Mouse (Mus musculus) ES-E14 (cell line): ENCODE measurements around the gene Ap4m1. TPM values are rescaled to one million over a fixed set of nuclear protein-coding genes. Genes with fewer than 3 reads are reported as not detected.

Experiments used
- DNase-seq: peaks from one replicate; pipeline ENCODE4 v3.0.0-alpha.2; 2013; ENCODE audit warnings: low read depth, low spot score
- H3K27ac ChIP-seq: 2 replicates; pipeline ENCODE4 v1.5.1; 2012; ENCODE audit warnings: low read depth, mild to moderate bottlenecking, low read length, moderate library complexity, mixed read lengths; ENCODE audit not compliant: poor library complexity, insufficient read depth, severe bottlenecking
- H3K36me3 ChIP-seq: 2 replicates; pipeline ENCODE4 v1.6.1; 2012; ENCODE audit warnings: mild to moderate bottlenecking, low read length, moderate library complexity, mixed read lengths; ENCODE audit not compliant: control insufficient read depth, poor library complexity, insufficient read depth, severe bottlenecking
- H3K4me1 ChIP-seq, 2 experiments: fragments of 150-350 bp in 1 of 2; sonication (generic) in 1 of 2; 2 replicates each; pipeline ENCODE4 v1.6.1; 2012; ENCODE audit warnings: low read length in 2 of 2, mild to moderate bottlenecking in 1 of 2, mixed read lengths in 1 of 2; ENCODE audit not compliant: control insufficient read depth in 2 of 2, insufficient read depth in 2 of 2, poor library complexity in 1 of 2
- H3K4me3 ChIP-seq, 2 experiments: fragments of 150-350 bp in 1 of 2; sonication (generic) in 1 of 2; 2 replicates each; pipeline ENCODE4 v1.5.1; 2012; ENCODE audit warnings: low read length in 2 of 2, low read depth in 1 of 2, mild to moderate bottlenecking in 1 of 2, mixed read lengths in 1 of 2; ENCODE audit not compliant: insufficient read depth in 1 of 2, poor library complexity in 1 of 2, severe bottlenecking in 1 of 2
- H3K9ac ChIP-seq: 2 replicates; pipeline ENCODE4 v1.6.1; 2012; ENCODE audit warnings: low read depth, mild to moderate bottlenecking, low read length, mixed read lengths; ENCODE audit not compliant: poor library complexity, insufficient read depth, severe bottlenecking
- H3K9me3 ChIP-seq: fragments of 150-350 bp; sonication (generic); 2 replicates; pipeline ENCODE4 v1.6.1; 2012; ENCODE audit warnings: low read depth, mild to moderate bottlenecking, low read length; ENCODE audit not compliant: control insufficient read depth, insufficient read depth
- CHD2 ChIP-seq: IDR thresholded peaks from 2 replicates; pipeline ENCODE4 v1.6.1; 2014; ENCODE audit warnings: mild to moderate bottlenecking, low read depth, low read length, inconsistent platforms
- HCFC1 ChIP-seq: IDR thresholded peaks from 2 replicates; pipeline ENCODE4 v1.6.1; 2012; ENCODE audit warnings: low read length, inconsistent platforms, borderline replicate concordance; ENCODE audit not compliant: insufficient read depth
- MAFK ChIP-seq: IDR thresholded peaks from 2 replicates; pipeline ENCODE4 v1.6.1; 2014; ENCODE audit warnings: mild to moderate bottlenecking, low read depth, low read length, inconsistent platforms; ENCODE audit not compliant: insufficient read depth
- ZC3H11A ChIP-seq: IDR thresholded peaks from 2 replicates; pipeline ENCODE4 v1.6.1; 2012; ENCODE audit warnings: low read depth, mild to moderate bottlenecking, inconsistent platforms, low read length, borderline replicate concordance
- ZNF384 ChIP-seq: IDR thresholded peaks from 2 replicates; pipeline ENCODE4 v1.6.1; 2012; ENCODE audit warnings: low read depth, low read length, inconsistent platforms
- in situ Hi-C, 2 experiments: fragments of 600-800 bp; cut with MboI; formaldehyde crosslinking; loops; one replicate each; pipeline ENCODE4 v1.15.1; 2025; ENCODE audit warnings: low sequenced_read_pairs in 2 of 2, inconsistent platforms in 1 of 2; ENCODE audit not compliant: unreplicated experiment in 2 of 2
- total RNA-seq: library from RNA; depleted of rRNA; stranded (reverse); fragments of 300-350 nt; gene quantifications from 2 replicates; pipeline ENCODE4 v1.2.3, GENCODE M21; 2012

Gene Ap4m1
- total RNA-seq, 1 experiment = 42.7 TPM

GRCm38 (mm10) chr5:138160842-138161665 lies 10.7 kb upstream of the Ap4m1 start, which contains the start of gene Cops6:
Gene Cops6 (plus strand): TSS chr5:138161071.
- Histone ChIP-seq H3K4me3 (peak within 1 kb of the TSS; percentile 87 to 90), H3K9ac (peak within 1 kb of the TSS; percentile 96), H3K9me3 (no peaks in the 10 kb centered on the region), H3K4me1 (peaks cover 0 to 11% of the 10 kb centered on the region in 2 experiments; a peak in 1 of 4 replicates), H3K36me3 (peaks cover 35% of the 10 kb centered on the region), H3K27ac (peak within 1 kb of the TSS; percentile 71)
- in situ Hi-C loops = loop anchor here in 1 of 2 experiments (10.0 kb wide), 1 partner anchor 376 kb away; the partner anchor contains the start of genes Mepce and Zcwpw1
- peak; percentile 91 for DNase-seq
- TF ChIP-seq ZNF384 (no peak), MAFK (no peak), HCFC1 (peak; percentile 79; the same call in 1 of the 2 replicates)

GRCm38 (mm10) chr5:138163046-138163445 lies 8.8 kb upstream of the Ap4m1 start:
- DNase-seq = no peak
- no peaks in the 10 kb centered on the region for H3K9me3 ChIP-seq
- peaks cover 53% of the 10 kb centered on the region for H3K36me3 ChIP-seq
- in situ Hi-C loops = loop anchor here in 1 of 2 experiments (10.0 kb wide), 1 partner anchor 378 kb away; the partner anchor contains the start of genes Mepce and Zcwpw1
- H3K27ac ChIP-seq = no peak overlapping the region
- H3K4me1 ChIP-seq = peaks cover 0 to 13% of the 10 kb centered on the region in 2 experiments; a peak in 1 of 4 replicates
- no peak for TF ChIP-seq ZC3H11A
- TF ChIP-seq ZNF384 = no peak
- TF ChIP-seq HCFC1 = no peak
- TF ChIP-seq MAFK = no peak
- no peak for TF ChIP-seq CHD2
- H3K4me3 ChIP-seq = no peak overlapping the region
- no peak overlapping the region; the same call in 1 of the 2 replicates for H3K9ac ChIP-seq

- Histone ChIP-seq H3K27ac (no peak overlapping the region), H3K9ac (no peak overlapping the region), H3K4me3 (no peak overlapping the region), H3K4me1 (peaks cover 0 to 15% of the 10 kb centered on the region in 2 experiments; a peak in 1 of 4 replicates), H3K36me3 (peaks cover 59% of the 10 kb centered on the region), H3K9me3 (no peaks in the 10 kb centered on the region)
- DNase-seq = no peak
- in situ Hi-C loops = loop anchor here in 1 of 2 experiments (10.0 kb wide), 1 partner anchor 379 kb away; the partner anchor contains the start of genes Mepce and Zcwpw1
- TF ChIP-seq ZC3H11A (no peak), CHD2 (peak; percentile 33; the same call in 1 of the 2 replicates)
These were observed 8.2 kb upstream of the Ap4m1 start for GRCm38 (mm10) chr5:138163610-138164009.

GRCm38 (mm10) chr5:138165594-138165993 lies 6.2 kb upstream of the Ap4m1 start:
- in situ Hi-C loops = loop anchor here in 1 of 2 experiments (10.0 kb wide), 1 partner anchor 381 kb away; the partner anchor contains the start of genes Mepce and Zcwpw1
- H3K9ac ChIP-seq = no peak overlapping the region
- TF ChIP-seq CHD2 (no peak), MAFK (peak; percentile 95)
- peaks cover 72% of the 10 kb centered on the region for H3K36me3 ChIP-seq
- no peak overlapping the region for H3K4me3 ChIP-seq
- H3K4me1 ChIP-seq = peaks cover 3 to 17% of the 10 kb centered on the region in 2 experiments; a peak in 2 of 4 replicates
- H3K27ac ChIP-seq = peak overlapping the region; percentile 52; the same call in 1 of the 2 replicates
- no peak for DNase-seq
- no peaks in the 10 kb centered on the region for H3K9me3 ChIP-seq
